Mouse (Mus musculus): ENCODE data around the gene Zfp46.
A peak's percentile ranks its signal among the peaks of the same experiment; 100 is the strongest.

Gene Zfp46

GRCm38 (mm10) chr4:136284455-136284854 lies at the start of gene Zfp46:
Gene Zfp46 (plus strand): TSS chr4:136284683.
- peak; percentile 78 to 88 for DNase-seq (ENCODE audit: low spot score in 2 of 2)

GRCm38 (mm10) chr4:136238669-136239068 lies 45.8 kb upstream of the Zfp46 start:
- no peak for DNase-seq (ENCODE audit: low spot score in 2 of 2)

DNA sequence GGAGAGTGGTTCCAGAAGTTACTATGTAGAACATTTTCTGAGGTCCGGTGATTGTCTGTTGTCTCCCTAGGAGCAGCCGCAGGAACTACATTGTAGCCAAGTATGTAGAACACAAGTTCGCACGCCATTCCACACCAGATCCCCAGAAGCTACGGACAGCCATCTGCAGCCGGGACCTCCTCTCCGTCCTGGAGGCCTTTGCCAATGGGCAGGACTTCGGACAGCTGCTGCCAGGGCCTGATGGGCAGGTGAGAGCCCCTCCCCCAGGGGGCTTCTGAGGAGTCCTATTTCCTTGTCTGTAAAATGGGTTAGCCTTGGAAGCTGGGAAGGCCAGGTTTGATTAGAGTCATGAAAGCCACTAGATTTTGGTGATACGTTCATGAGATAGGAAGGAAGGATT lies 45.4 kb upstream of the Zfp46 start:
- DNase-seq (ENCODE audit: low spot score in 2 of 2): no peak

GRCm38 (mm10) chr4:136239622-136240021 lies 44.9 kb upstream of the Zfp46 start:
- DNase-seq (ENCODE audit: low spot score in 2 of 2): peak; percentile 35 to 89

GRCm38 (mm10) chr4:136240123-136240522 lies 44.4 kb upstream of the Zfp46 start:
- no peak for DNase-seq (ENCODE audit: low spot score in 2 of 2)

DNA sequence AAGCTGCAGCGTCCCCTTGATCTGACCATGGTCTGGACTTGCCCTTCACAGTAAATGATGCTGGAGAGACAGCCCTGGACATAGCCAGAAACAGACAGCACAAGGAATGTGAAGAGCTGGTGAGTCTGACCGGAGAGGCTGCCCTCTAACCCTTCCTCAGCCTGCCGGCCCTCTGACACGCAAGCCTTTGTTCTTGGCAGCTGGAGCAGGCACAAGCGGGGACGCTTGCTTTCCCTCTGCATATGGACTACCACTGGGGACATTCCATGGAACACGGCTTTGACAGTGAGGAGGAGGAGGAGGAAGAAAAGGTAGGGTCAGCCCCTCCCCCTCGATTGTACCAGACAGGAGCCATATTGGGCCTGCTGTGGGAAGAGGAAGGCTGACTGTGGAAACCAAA lies 43.5 kb upstream of the Zfp46 start:
- no peak for DNase-seq (ENCODE audit: low spot score in 2 of 2)

DNA sequence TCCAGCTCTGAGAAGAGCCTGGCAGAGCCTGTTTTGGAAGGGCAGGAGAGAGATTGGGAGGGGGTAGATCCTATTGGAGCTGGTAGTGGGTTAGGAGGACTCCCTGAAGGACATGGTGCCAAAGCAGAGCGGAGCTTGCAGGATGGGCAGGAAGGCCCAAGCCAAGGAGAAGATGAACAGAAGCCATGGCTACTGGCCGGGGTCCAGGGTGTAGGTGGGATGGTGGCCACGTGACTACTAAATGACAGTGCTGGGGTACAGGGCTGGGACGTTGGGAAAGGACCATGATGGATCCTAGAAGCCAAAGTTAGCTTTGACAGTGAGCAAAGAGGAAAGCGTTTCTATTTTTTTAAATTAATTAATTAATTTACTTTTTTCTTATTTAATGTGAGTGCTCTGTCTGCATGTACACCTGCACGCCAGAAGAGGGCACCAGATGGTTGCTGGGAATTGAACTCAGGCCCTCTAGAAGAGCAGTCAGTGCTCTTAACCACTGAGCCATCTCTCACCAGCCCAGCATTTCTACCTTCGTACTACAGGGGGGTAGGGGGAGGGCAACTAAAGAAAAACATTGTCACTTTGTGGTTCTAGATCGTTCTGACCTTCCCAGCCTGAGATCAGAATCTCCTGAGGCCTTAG lies 42.3 kb upstream of the Zfp46 start:
- DNase-seq (ENCODE audit: low spot score in 2 of 2): no peak

- no peak for DNase-seq (ENCODE audit: low spot score in 2 of 2)
Observed at GRCm38 (mm10) chr4:136242728-136243127, 41.8 kb upstream of the Zfp46 start.

GRCm38 (mm10) chr4:136244208-136244607 lies 40.3 kb upstream of the Zfp46 start:
- DNase-seq (ENCODE audit: low spot score in 2 of 2): no peak

GRCm38 (mm10) chr4:136245681-136246080 lies 38.8 kb upstream of the Zfp46 start:
- no peak for DNase-seq (ENCODE audit: low spot score in 2 of 2)

GRCm38 (mm10) chr4:136246568-136246969 lies 37.9 kb upstream of the Zfp46 start:
- no peak for DNase-seq (ENCODE audit: low spot score in 2 of 2)

GRCm38 (mm10) chr4:136247386-136247728 lies 37.1 kb upstream of the Zfp46 start:
- no peak for DNase-seq (ENCODE audit: low spot score in 2 of 2)

- DNase-seq (ENCODE audit: low spot score in 2 of 2): no peak
Observed at GRCm38 (mm10) chr4:136247729-136248463, 36.6 kb upstream of the Zfp46 start, which contains the start of gene Tcea3. Gene Tcea3 (plus strand): TSS chr4:136247729.

- DNase-seq (ENCODE audit: low spot score in 2 of 2): no peak
Observed at GRCm38 (mm10) chr4:136248464-136249331, 35.8 kb upstream of the Zfp46 start.

DNA sequence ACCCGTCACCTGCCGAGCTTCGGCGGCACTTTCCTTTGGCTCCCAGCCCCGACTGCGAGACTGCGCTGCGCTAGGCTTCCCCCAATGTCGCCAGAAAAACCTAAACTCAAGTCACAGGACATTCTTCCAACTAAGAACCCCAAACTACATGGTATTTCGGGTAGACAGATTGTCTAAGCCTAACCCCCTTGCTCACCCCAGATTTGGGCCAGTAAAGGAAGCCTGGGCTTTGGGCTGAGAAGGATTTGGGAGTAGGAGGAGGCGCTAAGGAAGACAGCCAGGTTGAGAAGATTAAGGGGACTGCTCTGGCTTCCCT lies 35.2 kb upstream of the Zfp46 start:
- DNase-seq (ENCODE audit: low spot score in 2 of 2): no peak

DNA sequence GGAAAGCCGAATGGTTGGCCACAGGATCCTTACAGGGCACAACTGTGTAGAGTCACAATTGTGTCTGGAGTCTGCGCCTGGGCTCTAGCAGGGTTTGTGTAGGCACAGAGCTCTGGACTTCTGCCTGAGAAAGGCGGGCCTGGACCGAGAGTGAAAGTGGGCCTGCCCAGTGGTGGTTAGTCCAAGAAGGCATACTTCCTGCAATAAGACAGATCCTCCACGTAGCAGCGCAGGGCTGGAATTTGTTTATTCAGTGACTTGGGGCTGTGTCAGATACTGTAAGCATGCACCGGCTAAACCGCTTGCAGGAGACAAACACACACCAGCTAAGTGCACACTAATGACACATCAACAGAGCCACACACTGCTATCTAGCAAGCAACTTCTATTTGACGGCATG lies 34.7 kb upstream of the Zfp46 start:
- DNase-seq (ENCODE audit: low spot score in 2 of 2): no peak

DNA sequence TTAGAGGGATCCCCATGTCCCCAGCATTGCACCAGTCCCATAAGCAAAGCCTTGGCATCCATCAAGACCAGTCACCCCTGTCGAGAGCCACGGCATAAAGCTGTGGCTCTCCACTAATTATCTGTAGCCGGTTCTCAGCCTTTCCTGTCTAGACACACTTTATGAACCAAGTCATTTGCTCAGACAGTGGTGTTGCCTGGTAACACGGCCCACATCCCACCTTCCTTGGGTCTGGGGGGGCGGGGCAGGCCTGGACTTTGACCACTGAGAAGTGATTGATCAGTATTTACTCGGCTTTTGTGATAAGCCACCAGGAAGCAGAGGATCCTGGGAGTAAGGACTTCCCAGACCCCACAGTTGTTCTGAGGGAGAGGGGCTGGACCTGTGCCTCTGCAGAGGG lies 28.6 kb upstream of the Zfp46 start:
- no peak for DNase-seq (ENCODE audit: low spot score in 2 of 2)

DNA sequence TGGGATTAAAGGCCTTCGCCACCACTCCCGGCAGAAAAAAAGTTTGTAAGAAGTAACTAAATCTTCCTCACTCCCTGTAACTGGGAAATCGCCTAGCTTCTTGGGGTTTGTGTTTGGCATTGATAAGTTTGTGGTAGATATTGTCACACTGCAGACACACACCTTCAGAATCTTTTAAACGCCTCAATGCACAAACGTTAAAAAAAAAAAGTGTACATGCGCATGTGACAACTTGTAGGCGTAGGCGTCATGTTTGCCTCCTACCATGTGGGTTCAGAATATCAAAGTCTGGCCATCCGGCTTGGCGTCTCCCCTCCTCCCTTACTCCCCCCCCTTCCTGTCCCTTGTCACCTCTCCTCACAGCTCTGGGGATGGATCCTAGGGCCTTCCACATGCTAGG lies 27.8 kb upstream of the Zfp46 start:
- no peak for DNase-seq (ENCODE audit: low spot score in 2 of 2)

DNA sequence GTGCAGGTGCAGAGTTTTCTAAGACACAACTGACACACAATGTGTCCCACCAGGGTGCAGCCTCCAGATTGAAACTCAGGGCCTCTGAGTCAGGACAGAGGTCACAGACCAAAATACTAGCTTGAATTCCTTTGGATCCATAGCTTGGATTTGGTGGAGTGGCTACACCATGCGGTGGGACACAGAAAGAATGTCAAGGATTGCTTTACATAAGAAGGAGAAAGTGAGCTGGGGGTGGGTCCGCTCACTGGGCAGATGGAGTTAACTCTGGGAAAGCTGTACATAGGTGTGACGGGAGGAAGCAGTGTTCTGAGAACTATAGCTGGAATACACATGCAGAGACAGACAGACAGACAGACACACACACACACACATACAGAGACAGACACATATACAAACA lies 24.6 kb upstream of the Zfp46 start:
- no peak for DNase-seq (ENCODE audit: low spot score in 2 of 2)

GRCm38 (mm10) chr4:136260491-136261180 lies 23.8 kb upstream of the Zfp46 start:
- peak in 1 of 2 experiments; percentile 75 for DNase-seq (ENCODE audit: low spot score in 2 of 2)

GRCm38 (mm10) chr4:136261912-136262311 lies 22.6 kb upstream of the Zfp46 start:
- no peak for DNase-seq (ENCODE audit: low spot score in 2 of 2)

DNA sequence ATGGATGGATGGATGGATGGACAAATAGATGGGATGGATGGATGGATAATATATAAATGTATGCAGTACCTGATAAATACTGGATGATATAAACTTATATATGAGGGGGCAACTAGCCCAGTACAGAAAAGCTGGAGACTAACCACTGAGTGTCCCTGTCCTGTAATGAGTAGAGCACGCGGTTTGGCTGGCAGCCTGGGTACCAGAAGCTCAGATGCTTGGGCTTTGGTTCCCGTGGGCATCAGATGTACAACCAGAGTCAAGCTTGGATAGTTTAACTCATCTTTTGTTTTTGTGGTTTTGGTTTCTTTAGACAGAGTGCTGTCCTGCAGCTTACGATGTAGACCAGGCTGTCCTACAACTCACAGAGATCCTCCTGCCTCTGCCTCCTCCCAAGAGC lies 20.9 kb upstream of the Zfp46 start:
- no peak for DNase-seq (ENCODE audit: low spot score in 2 of 2)

Measured in left cerebral cortex, adult 9 months (tissue).